Mouse (Mus musculus): ENCODE measurements around the gene Bola2.
A peak's percentile ranks its signal among the peaks of the same experiment; 100 is the strongest.
"Not testable (repeated sequence)": the region's sequence is repeated elsewhere in the genome, so short reads cannot be mapped to it uniquely, and the experiment has no call there.

Bola2 gene

DNA sequence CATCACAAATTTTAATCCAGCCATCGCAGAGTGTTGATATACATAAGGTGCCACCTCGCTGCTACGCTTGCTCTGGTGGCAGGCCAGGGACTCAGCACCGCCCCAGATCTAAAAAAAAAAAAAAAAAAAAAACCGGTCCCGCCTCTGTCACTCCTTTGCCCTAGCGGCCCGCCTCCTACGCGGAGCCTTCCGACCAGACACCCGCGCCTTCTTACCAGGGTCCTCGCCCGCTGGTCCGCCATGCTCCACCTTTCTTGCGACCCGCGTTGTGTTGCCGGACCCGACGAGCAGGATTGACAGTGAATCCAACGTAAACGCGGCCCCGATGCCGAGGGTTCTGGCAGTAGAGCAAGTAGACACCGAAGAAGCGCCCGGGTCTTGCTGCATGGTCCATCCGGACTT is at the start of gene Bola2:
TSS of gene Bola2 (plus strand) at position 192 of the 402 bp plus-strand sequence.
- no peak for DNase-seq (ENCODE audit: low read depth)

DNA sequence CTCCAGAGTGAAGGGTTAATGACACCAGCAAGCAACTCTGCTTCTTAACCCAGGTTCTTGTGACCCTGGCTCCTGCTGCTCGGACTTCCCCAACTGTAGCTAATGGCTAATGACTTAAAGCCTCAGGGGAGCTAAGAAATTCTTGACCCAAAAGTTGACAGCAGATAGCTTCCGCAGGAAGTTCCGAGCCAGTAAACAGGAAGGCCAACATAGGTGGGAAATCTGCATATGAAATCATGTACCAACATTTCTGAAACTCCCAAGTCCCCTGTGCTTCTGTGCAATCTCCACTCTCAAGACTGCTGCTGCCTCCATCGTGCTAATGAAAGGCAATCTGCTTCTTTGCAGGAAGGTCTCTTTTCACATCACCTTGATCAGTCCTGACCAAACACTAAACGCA is 49.5 kb upstream of the Bola2 start:
- no peak for DNase-seq (ENCODE audit: low read depth)

DNA sequence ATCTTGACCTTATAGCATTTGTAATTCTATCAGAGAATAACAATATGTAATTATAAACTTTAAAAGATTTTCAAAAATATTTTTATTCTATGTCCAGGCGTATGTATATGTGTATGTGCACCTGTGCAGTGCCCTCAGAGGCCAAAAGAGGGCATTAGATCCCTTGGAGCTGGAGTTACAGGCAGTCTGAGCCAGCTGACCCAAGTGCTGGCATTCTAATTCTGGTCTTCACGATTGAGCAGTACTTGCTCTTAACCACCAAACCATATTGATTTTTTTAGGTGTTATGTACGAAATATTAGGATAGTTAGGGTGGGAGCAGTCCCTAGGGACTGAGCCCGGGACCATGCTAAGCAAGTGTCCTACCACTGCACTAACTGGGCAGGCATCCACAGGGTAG is 46.7 kb upstream of the Bola2 start:
- DNase-seq (ENCODE audit: low read depth) = no peak

DNA sequence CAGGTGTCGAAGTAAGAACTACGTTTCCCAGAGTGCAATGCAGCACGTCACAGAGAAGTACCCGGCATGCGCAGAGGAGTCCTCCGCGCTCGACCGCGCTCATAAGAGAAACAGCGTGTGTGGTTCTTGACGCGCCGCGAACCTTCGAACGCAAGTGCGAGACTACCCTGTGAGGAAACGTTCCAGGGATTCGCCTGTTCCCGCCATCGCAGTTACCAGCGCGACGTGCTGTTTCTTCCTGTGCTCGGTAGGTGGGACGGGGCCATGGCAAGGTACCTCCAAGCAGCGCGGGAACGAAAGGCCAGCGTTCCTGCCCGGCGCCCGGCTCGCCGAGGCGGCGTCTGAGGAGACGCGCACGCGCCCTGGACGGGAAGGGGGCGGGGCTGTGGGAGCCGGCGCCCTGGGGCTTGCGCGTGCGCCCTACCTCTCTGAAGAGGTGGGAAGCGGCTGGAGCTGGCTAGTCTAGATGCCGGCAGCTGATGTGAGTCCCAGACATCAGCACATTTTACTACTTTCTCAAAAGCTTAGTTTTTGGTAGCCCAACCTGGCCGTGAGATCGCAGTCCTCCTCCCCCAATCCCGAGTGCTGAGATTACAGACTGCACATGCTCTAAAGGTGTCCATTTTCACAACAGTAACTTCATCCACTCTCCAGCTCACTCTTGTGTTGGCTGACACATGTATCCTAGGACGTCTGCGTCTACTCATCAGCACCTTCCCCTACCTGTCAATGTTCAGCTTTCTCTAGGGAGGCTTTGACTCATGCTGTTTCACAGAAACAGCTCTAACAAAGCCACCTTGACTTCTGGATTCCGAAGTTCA is 45.8 kb upstream of the Bola2 start, which contains the start of gene Sgf29:
TSS of gene Sgf29 (plus strand) at position 79 of the 821 bp plus-strand sequence.
- peak; percentile 84 for DNase-seq (ENCODE audit: low read depth)

DNA sequence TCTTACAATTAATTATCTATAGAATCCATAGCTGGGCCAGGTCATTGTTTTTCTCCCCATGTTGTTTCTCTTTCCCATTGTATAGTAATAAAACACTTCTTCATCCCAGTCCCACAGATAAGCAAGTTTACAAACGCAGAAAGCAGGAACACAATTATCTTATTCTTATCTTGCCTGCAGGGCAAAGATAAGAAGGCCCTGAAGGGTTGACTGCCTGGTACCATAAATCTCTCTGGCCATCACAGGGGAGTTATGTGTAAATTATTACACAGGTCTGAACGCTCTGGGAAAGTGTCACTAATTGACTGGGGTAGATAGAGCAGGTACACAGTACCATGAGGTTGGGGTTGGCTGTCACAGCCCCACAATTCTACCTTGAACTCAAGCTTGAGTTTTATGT is 44.3 kb upstream of the Bola2 start:
- no peak for DNase-seq (ENCODE audit: low read depth)

GRCm38 (mm10) chr7:126653991-126654390 is 41.2 kb upstream of the Bola2 start:
- no peak for DNase-seq (ENCODE audit: low read depth)

- DNase-seq (ENCODE audit: low read depth) = no peak
Observed at GRCm38 (mm10) chr7:126655695-126656094, 39.5 kb upstream of the Bola2 start.

GRCm38 (mm10) chr7:126657522-126657921 is 37.7 kb upstream of the Bola2 start:
- DNase-seq (ENCODE audit: low read depth) = no peak

GRCm38 (mm10) chr7:126659771-126660170 is 35.4 kb upstream of the Bola2 start:
- no peak for DNase-seq (ENCODE audit: low read depth)

DNA sequence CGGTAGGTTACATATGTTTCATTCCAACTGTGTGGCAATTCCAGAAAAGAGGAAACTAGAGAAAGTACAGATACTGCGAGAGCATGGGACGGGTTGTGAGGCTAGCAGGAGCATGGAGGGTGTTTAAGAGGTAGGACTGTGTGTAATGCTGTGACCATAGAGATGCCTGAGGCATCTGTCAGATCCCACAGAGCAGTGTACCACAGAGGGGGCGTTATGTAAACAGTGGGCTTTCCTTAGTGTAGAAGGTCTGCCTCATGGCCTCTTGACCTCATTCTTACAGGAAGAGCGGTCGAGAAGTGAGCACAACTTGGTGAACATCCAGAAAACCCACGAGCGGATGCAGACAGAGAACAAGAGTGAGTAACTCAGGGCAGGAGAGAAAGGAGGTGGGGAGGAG is 31.6 kb upstream of the Bola2 start:
- peak; percentile 13 for DNase-seq (ENCODE audit: low read depth)

DNA sequence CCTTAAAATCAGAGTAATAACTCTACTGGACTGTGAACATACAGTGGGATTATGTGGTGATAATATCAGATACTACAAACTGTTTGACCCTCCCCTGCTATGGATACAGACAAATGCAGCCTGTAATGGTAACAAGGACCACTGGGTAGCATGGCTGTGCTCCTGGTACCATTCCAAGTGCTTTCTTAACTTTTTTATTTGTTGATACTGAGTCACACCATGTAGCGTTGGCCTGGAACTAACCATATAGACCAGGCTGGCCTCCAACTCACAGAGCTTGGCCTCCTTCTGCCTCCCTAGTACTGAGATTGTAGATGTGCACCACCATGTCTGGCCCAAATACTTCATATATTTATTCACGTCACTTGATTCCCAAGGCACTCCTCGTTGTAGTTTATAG is 29.9 kb upstream of the Bola2 start:
- no peak for DNase-seq (ENCODE audit: low read depth)

- no peak for DNase-seq (ENCODE audit: low read depth)
Observed at GRCm38 (mm10) chr7:126667495-126668090, 27.6 kb upstream of the Bola2 start.

DNA sequence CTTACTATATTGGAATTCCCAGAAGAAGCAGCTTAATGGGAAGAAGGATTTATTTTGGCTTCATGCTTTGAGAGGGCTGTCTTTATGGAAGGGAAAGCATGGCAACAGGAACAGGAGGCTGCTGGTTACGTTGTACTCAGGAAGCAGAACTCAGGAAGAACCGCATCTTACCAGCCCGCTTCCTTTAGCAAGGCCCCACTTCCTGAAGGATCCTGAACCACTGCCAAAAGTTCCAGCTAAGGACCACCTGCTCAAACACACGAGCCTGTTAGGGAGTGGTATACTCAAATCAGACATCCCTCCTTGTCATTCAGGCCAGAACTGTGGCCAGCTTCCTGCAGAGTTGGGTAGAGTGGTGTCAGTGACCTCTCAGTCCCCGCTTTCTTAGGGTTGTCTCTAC is 26.7 kb upstream of the Bola2 start:
- no peak for DNase-seq (ENCODE audit: low read depth)

DNA sequence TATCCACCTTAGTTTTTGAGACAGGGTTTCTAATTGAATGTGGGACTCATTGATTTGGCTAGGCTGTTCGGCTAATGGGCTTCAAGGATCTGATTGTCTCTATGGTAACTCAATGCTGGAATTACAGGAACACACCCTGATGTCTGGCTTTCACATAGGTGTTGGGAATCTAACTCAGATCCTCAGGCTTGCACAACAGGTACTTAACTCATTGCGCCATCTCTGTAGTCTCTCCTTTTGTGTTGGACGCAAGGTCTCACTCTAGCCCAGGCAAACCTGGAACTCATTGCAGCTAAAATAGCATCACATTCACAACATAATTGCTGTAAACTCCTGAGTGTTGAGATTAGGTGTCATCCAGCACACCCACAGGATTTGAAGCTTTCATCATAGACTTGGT is 25.0 kb upstream of the Bola2 start:
- no peak for DNase-seq (ENCODE audit: low read depth)

GRCm38 (mm10) chr7:126672111-126672510 is 23.1 kb upstream of the Bola2 start:
- DNase-seq (ENCODE audit: low read depth) = no peak

GRCm38 (mm10) chr7:126675104-126675503 is 20.1 kb upstream of the Bola2 start:
- no peak for DNase-seq (ENCODE audit: low read depth)

DNA sequence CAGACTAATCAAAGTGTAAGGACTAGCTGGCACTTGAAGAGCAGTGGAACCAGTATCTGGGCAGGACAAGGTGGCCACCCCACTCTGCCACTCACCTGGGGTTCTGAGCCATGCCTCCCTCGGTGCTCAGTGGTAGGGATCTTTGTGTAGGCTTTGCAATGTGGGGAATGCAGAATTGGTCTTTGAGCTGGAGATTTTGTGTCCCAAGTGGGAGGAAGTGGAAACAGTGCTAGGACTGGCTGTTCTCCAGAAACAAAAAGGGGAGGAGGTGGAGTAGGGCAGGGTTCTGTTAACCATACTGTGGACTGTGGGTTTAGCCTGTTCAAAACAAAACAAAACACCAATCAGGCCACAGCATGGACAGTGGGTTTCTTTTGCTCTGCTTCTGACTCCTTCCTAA is 19.0 kb upstream of the Bola2 start, which contains the start of gene Sult1a1:
TSS of gene Sult1a1 (minus strand) at position 226 of the 400 bp plus-strand sequence.
- DNase-seq (ENCODE audit: low read depth) = no peak

DNA sequence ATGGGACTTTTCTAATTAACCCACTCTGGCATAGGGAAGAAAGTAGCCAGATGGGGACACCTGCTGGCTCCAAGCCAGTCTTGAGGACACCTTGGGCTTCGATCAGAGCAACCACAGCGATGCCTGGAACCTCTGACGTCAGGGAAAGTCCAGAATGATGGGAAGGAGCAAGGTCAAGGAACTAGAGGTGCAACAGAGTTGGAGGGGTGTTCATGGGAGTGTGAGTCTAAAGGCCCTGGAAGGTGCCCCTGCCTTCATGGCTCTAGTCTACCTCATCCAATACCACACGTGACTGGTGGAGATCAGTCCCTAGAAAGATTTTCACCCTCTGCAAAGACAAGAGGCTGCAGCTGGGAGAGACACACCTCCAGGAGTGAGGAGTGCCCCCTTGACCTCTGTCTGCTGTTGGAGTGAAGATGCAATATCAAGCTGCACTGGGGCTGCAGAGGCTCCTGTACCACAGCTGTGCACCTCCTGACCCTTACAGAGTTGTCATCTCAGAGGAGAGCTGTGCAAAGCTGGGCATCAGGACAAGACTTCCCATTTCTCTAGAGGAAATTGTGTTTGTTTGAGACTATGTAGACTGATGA is 18.5 kb upstream of the Bola2 start:
- no peak for DNase-seq (ENCODE audit: low read depth)

GRCm38 (mm10) chr7:126678545-126679341 is 16.5 kb upstream of the Bola2 start:
- no peak for DNase-seq (ENCODE audit: low read depth)

GRCm38 (mm10) chr7:126679683-126680082 is 15.5 kb upstream of the Bola2 start:
- no peak for DNase-seq (ENCODE audit: low read depth)

DNA sequence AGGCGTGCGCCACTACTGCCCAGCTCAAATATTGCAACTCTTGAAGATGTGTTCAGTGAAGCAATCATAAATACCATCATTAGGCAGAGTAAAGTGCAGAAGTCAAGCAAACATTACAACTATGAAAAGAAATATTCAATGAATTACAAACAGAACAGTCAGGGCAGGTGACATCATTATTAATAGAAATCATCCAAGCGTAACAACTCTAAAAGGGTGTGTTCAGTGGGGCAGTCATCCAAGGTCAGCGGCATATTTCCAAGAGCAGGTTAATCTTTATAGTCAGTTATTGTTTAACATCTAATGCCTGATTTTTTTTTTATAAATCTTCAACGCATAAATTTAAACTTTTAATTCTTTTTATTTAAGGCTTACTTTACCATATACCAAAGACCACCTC is 14.0 kb upstream of the Bola2 start:
- DNase-seq (ENCODE audit: low read depth) = no peak

DNA sequence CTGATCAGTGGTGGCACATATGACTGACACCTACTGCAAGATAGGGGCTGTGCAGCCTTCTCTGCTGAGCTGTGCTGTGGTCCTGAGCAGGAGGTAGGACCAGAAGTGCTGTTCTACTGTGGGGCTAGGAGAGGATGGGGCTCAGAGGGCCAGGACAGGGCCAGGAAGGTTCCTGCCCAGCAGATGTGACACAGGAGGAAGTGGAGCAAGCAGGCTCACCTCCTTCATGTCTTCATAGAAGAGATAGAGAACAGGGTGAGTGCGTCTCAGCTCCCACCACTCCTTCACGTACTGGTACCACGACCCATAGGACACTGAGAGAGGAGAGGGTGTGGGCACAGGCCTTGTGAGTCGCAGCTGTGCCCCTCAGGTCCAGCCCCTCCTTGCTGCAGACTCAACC is 7.0 kb upstream of the Bola2 start:
- not testable (repeated sequence) for DNase-seq (ENCODE audit: low read depth)
